Mouse (Mus musculus) brown adipose tissue, adult 24 weeks (tissue): Measurements from ENCODE around the gene Tesk2. TPM values are rescaled to one million over a fixed set of nuclear protein-coding genes. Genes with fewer than 3 reads are reported as not detected.
"Not testable (repeated sequence)": the region's sequence is repeated elsewhere in the genome, so short reads cannot be mapped to it uniquely, and the experiment has no call there.

Source experiments
- H3K27ac ChIP-seq: fragments of 200-500 bp; replicated peaks from 2 replicates; pipeline ENCODE4 v1.5.1; 2012; ENCODE audit warnings: low read depth, mild to moderate bottlenecking, low read length
- H3K4me1 ChIP-seq: fragments of 200-500 bp; 2 replicates; pipeline ENCODE4 v1.6.1; 2012; ENCODE audit warnings: low read length, mixed read lengths; ENCODE audit not compliant: control insufficient read depth, insufficient read depth, insufficient read length
- H3K4me3 ChIP-seq: fragments of 200-500 bp; 2 replicates; pipeline ENCODE4 v1.5.1; 2012; ENCODE audit warnings: low read depth, mild to moderate bottlenecking, low read length, moderate library complexity; ENCODE audit not compliant: insufficient read depth
- polyA plus RNA-seq: library from polyadenylated mRNA; stranded (reverse); fragments of >200 nt; gene quantifications from 2 replicates; pipeline ENCODE4 v1.2.4, GENCODE M21; 2012; ENCODE audit not compliant: missing spikeins, insufficient read depth, insufficient read length

The Tesk2 gene
- polyA plus RNA-seq, 1 experiment = 6.7 TPM

DNA sequence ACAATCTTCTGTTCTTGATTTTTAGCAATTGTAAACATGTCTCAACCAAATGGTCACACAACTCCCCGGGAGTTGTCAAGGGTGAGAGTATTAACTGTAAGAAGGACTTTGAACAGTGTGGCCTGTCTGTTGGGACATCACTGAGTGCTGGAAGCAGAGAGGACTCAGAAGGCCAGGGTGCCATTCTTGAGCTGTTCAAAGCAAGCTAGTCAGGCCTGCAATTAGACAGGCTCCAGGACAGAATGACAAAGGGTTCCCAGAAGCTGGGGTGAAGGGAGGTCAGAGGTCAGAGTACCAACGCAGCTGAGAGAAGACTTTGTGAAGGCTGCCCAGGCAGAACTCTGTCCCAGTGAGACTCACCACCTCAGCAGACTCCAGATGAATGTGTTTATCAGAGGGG, 118.3 kb downstream of the Tesk2 start:
- no peak overlapping the region for H3K27ac ChIP-seq
- H3K4me1 ChIP-seq = no peaks in the 10 kb centered on the region
- H3K4me3 ChIP-seq = no peak overlapping the region

GRCm38 (mm10) chr4:116840096-116840495, 119.3 kb downstream of the Tesk2 start:
- not testable (repeated sequence) for H3K4me3 ChIP-seq, H3K4me1 ChIP-seq, H3K27ac ChIP-seq

GRCm38 (mm10) chr4:116840841-116841240, 120.1 kb downstream of the Tesk2 start:
- no peak overlapping the region for H3K4me3 ChIP-seq
- H3K4me1 ChIP-seq = no peaks in the 10 kb centered on the region
- no peak overlapping the region for H3K27ac ChIP-seq

DNA sequence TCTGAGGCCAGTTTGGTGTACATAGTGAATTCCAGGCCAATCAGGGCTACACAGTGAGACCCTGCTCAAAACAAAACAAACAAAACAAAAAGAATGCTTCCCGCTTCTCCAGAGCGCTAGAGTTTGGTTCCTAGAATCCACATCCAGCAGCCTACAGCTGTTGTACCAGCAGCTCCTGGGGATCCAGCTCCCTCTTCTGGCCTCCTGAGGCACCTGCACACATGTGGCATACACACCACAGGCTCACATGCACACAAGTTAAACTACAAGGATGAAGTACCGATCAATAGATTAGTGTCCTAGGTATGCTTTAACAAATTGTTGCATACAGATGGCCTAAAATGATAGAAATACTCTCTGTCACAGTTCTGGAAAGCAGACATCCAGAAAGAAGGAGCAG, 123.6 kb downstream of the Tesk2 start:
- no peaks in the 10 kb centered on the region for H3K4me1 ChIP-seq
- H3K27ac ChIP-seq = no peak overlapping the region
- no peak overlapping the region for H3K4me3 ChIP-seq

GRCm38 (mm10) chr4:116849901-116850300, 129.2 kb downstream of the Tesk2 start:
- Histone ChIP-seq H3K4me1 (no peaks in the 10 kb centered on the region), H3K4me3 (no peak overlapping the region), H3K27ac (no peak overlapping the region)

DNA sequence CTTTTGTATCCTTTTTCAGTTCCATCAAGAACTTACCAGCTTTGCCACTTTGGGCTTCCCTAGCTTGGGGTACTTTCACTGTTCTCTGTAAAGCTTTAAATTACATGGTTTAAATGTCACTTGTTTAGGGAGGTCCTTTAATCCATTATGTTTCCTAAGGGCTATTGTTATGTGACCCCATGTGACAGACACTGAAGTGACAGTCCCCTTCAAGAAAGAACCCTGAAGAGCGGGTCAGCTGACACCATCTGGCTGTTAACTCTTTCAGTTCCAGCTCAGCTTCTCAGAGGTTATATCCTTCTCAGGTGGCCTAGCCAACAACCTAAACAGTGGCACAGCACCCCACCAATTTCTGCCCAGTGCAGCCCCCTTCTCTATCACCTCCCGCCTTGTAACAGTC, 133.5 kb downstream of the Tesk2 start:
- no peak overlapping the region for H3K4me3 ChIP-seq
- H3K27ac ChIP-seq = no peak overlapping the region
- H3K4me1 ChIP-seq = no peaks in the 10 kb centered on the region

Other genes with a start within 250 kb of the Tesk2 start
- gene Ipp, start 213.4 kb upstream of the Tesk2 start, polyA plus RNA-seq = 7.8 and 8.1 TPM in 2 replicates
- gene Tmem69, start 165.0 kb upstream of the Tesk2 start, polyA plus RNA-seq = 51.5 and 53.6 TPM in 2 replicates
- gene Gpbp1l1, start 163.3 kb upstream of the Tesk2 start, polyA plus RNA-seq = 47.5 and 53.5 TPM in 2 replicates
- 2.7 and 4.5 TPM in 2 replicates for gene Ccdc17, start 124.3 kb upstream of the Tesk2 start, polyA plus RNA-seq
- 7.7 and 12.5 TPM in 2 replicates for gene Nasp, start 93.0 kb upstream of the Tesk2 start, polyA plus RNA-seq
- gene Akr1a1, start 69.3 kb upstream of the Tesk2 start, polyA plus RNA-seq = 444 and 532 TPM in 2 replicates
- gene Prdx1, start 35.4 kb upstream of the Tesk2 start, polyA plus RNA-seq = 971 and 1,048 TPM in 2 replicates
- gene Mmachc, start 12.5 kb upstream of the Tesk2 start, polyA plus RNA-seq = 49.4 and 64.1 TPM in 2 replicates
- 12.1 and 12.3 TPM in 2 replicates for gene Ccdc163, start 12.4 kb upstream of the Tesk2 start, polyA plus RNA-seq
- gene Toe1, start 86.7 kb downstream of the Tesk2 start, polyA plus RNA-seq = 6.0 and 7.8 TPM in 2 replicates
- 3.3 and 3.6 TPM in 2 replicates for gene Mutyh, start 86.8 kb downstream of the Tesk2 start, polyA plus RNA-seq
- 6.5 and 10.3 TPM in 2 replicates for gene Hpdl, start 100.8 kb downstream of the Tesk2 start, polyA plus RNA-seq
- 0.79 and 1.2 TPM in 2 replicates for gene Zswim5, start 156.4 kb downstream of the Tesk2 start, polyA plus RNA-seq